10 mouse cellular contexts compared by ENCODE assay signal in the genomic region with DNA sequence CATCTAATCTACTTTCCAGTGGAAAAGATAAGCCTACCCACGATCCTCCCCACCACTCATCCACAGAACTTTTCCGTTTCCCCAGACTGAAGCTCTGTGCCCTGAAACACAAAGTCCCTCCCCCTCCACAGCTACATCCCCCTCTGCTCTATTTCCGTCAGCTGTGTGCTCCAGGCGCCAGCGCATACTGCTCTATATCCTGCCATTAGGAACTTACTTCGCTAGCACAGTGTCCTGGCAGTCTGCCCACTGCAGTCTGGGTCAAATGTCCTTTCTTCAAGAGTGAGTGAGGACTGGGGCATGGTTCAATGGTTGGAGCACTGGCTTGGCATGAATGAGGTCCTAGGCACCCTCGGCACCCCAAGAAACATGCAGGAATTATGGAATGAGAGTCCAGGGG. TPM values are rescaled to one million over a fixed set of nuclear protein-coding genes. Genes with fewer than 3 reads are reported as not detected.
DNase-seq lines count a peak whose midpoint lies in the region; ATAC-seq and TF ChIP-seq lines count a peak whose summit lies in the region.
"Had no signal": no experiment of that assay in that cellular context is flagged by ENCODE, and none has a peak within 500 bp of the region (broad histone marks: within the 10 kb centered on the region; RNA-seq: fewer than 3 reads in every experiment).

No protein-coding gene starts in this region.

- intact Hi-C loops in left cerebral cortex, postnatal 14 days (cut with DNase I): no loop called here
- intact Hi-C loops in heart, adult 2 months (cut with DNase I): no loop called here
- intact Hi-C loops in heart, postnatal 25 days (cut with DNase I): no loop called here
- intact Hi-C loops in left cerebral cortex, postnatal 25 days (cut with DNase I): loop anchor here (10.0 kb wide), 1 partner anchor 169 kb away; no protein-coding TSS in a partner anchor

- WGBS in heart, adult 2 months: 16% methylated on average over 7 of the region's 7 CpGs
- WGBS in liver, embryonic 13.5 days (ENCODE audit: insufficient replicate concordance): 45% methylated on average over 7 of the region's 7 CpGs
- 79% methylated on average over 7 of the region's 7 CpGs for WGBS in hindbrain, embryonic 12.5 days

- H3K9ac ChIP-seq in heart, adult 2 months (ENCODE audit: low read depth, low read length): no peak overlapping the region
- H3K9ac ChIP-seq in liver, embryonic 13.5 days: no peak overlapping the region
- H3K9ac ChIP-seq in hindbrain, embryonic 12.5 days: no peak overlapping the region
- H3K9ac ChIP-seq: liver, embryonic 14.5 days had no signal

- TF ChIP-seq EP300 in heart, adult 2 months (IDR thresholded peaks at IDR 0.05; ENCODE audit: insufficient read depth, low read depth, low read length): 0 out of 2 replicates have a peak, but pooled peaks have one; percentile 45

- TF ChIP-seq CTCF in heart, adult 2 months (IDR thresholded peaks at IDR 0.05): no peak

- DNase-seq in left cerebral cortex, postnatal 14 days (ENCODE audit: low spot score in 2 of 2): peak; percentile 57 to 58
- no peak for DNase-seq in left cerebral cortex, adult 11 months (ENCODE audit: low spot score)
- peak in 1 of 2 experiments; percentile 54 for DNase-seq in heart, adult 2 months
- peak; percentile 18 for DNase-seq in heart, postnatal 25 days (ENCODE audit: low spot score)
- no peak for DNase-seq in liver, embryonic 13.5 days
- DNase-seq in B cell, adult 2 months: no peak
- no peak for DNase-seq in left cerebral cortex, postnatal 25 days (ENCODE audit: low spot score in 2 of 2)

- TF ChIP-seq POLR2A in heart, adult 2 months (IDR thresholded peaks at IDR 0.05; ENCODE audit: insufficient read depth, low read depth, low read length): no peak

- ATAC-seq in liver, embryonic 13.5 days (ENCODE audit: low read depth): peak; percentile 41; the same call in 1 of the 2 replicates
- ATAC-seq in hindbrain, embryonic 12.5 days (ENCODE audit: low FRiP score): no peak

- no peaks in the 10 kb centered on the region for H3K36me3 ChIP-seq in heart, adult 2 months (ENCODE audit: control insufficient read depth, insufficient read depth, low read length)
- H3K36me3 ChIP-seq in liver, embryonic 13.5 days: no peaks in the 10 kb centered on the region
- no peaks in the 10 kb centered on the region for H3K36me3 ChIP-seq in hindbrain, embryonic 12.5 days
- H3K36me3 ChIP-seq: forebrain, embryonic 10.5 days had no signal

- H3K27ac ChIP-seq in heart, adult 2 months: no peak overlapping the region
- H3K27ac ChIP-seq in liver, embryonic 13.5 days: no peak overlapping the region
- no peak overlapping the region for H3K27ac ChIP-seq in hindbrain, embryonic 12.5 days
- H3K27ac ChIP-seq: forebrain, embryonic 10.5 days; liver, embryonic 14.5 days had no signal

- H3K9me3 ChIP-seq in liver, embryonic 13.5 days (replicated peaks): no peaks in the 10 kb centered on the region
- no peaks in the 10 kb centered on the region for H3K9me3 ChIP-seq in hindbrain, embryonic 12.5 days (replicated peaks)
- H3K9me3 ChIP-seq: forebrain, embryonic 10.5 days had no signal

- H3K4me3 ChIP-seq in heart, adult 2 months: no peak overlapping the region
- no peak overlapping the region for H3K4me3 ChIP-seq in liver, embryonic 13.5 days (replicated peaks)
- no peak overlapping the region for H3K4me3 ChIP-seq in hindbrain, embryonic 12.5 days
- H3K4me3 ChIP-seq: forebrain, embryonic 10.5 days had no signal

- H3K4me2 ChIP-seq in liver, embryonic 13.5 days: no peak overlapping the region
- H3K4me2 ChIP-seq in hindbrain, embryonic 12.5 days (replicated peaks): no peak overlapping the region

- H3K27me3 ChIP-seq in heart, adult 2 months (ENCODE audit: control insufficient read depth, insufficient read depth, low read length): no peaks in the 10 kb centered on the region
- H3K27me3 ChIP-seq in liver, embryonic 13.5 days: no peaks in the 10 kb centered on the region
- H3K27me3 ChIP-seq in hindbrain, embryonic 12.5 days: no peaks in the 10 kb centered on the region

- H3K79me2 ChIP-seq in heart, adult 2 months (replicated peaks; ENCODE audit: control insufficient read depth, insufficient read depth, low read length): no peaks in the 10 kb centered on the region

- no peaks in the 10 kb centered on the region for H3K4me1 ChIP-seq in heart, adult 2 months (ENCODE audit: control insufficient read depth, insufficient read depth, low read length)
- H3K4me1 ChIP-seq in liver, embryonic 13.5 days (replicated peaks): peaks cover 9% of the 10 kb centered on the region
- H3K4me1 ChIP-seq in hindbrain, embryonic 12.5 days: no peaks in the 10 kb centered on the region

RNA-seq across cellular contexts. Expression of a gene that starts 23.0 kb away (rescaled TPM):
- 10 to 100 TPM; 36.9 to 41.1 TPM for total RNA-seq in left cerebral cortex, postnatal 14 days (2021)
- 10 to 100 TPM; 23.6 to 27.8 TPM for total RNA-seq in heart, adult 2 months (2021)
- 55.5 and 77.5 TPM in 2 replicates for polyA plus RNA-seq in heart, adult 2 months (2012; rRNA removed)
- 10 to 100 TPM; 29.6 to 35.2 TPM for total RNA-seq in heart, postnatal 25 days (2021)
- polyA plus RNA-seq in liver, embryonic 13.5 days (2015; fragmentation: Nextera tagmentation; extraction: Ambion mirVana): 66.1 and 76.3 TPM in 2 replicates
- 28.6 and 29.7 TPM in 2 replicates for polyA plus RNA-seq in hindbrain, embryonic 12.5 days (2016; fragmentation: Nextera tagmentation; extraction: Ambion mirVana)
- 10 to 100 TPM; 24.6 to 28.9 TPM for total RNA-seq in left cerebral cortex, postnatal 25 days (2021)

RNA-seq across cellular contexts. Expression of a gene that starts 25.2 kb away (rescaled TPM):
- total RNA-seq in left cerebral cortex, postnatal 14 days (2021): under 1 TPM in 1 of 2 experiments, not detected in 1; 0.37 TPM
- under 1 TPM in 1 of 2 experiments, not detected in 1; 0.21 TPM for total RNA-seq in heart, adult 2 months (2021)
- polyA plus RNA-seq in heart, adult 2 months (2012; rRNA removed): 0.12 and 0.23 TPM in 2 replicates
- under 1 TPM in 1 of 2 experiments, not detected in 1; 0.22 TPM for total RNA-seq in heart, postnatal 25 days (2021)
- polyA plus RNA-seq in liver, embryonic 13.5 days (2015; fragmentation: Nextera tagmentation; extraction: Ambion mirVana): 0.10 and 0.21 TPM in 2 replicates
- polyA plus RNA-seq in hindbrain, embryonic 12.5 days (2016; fragmentation: Nextera tagmentation; extraction: Ambion mirVana): 0.58 and 0.82 TPM in 2 replicates
- under 1 TPM in 1 of 2 experiments, not detected in 1; 0.46 TPM for total RNA-seq in left cerebral cortex, postnatal 25 days (2021)

RNA-seq across cellular contexts. Expression of a gene that starts 26.1 kb away (rescaled TPM):
- 100 to 1,000 TPM; 752 to 821 TPM for total RNA-seq in left cerebral cortex, postnatal 14 days (2021)
- total RNA-seq in heart, adult 2 months (2021): 1,000 to 10,000 TPM in 1 of 2 experiments, 100 to 1,000 TPM in 1; 894 to 1,473 TPM
- polyA plus RNA-seq in heart, adult 2 months (2012; rRNA removed): 664 and 1,033 TPM in 2 replicates
- total RNA-seq in heart, postnatal 25 days (2021): 1,000 to 10,000 TPM in 1 of 2 experiments, 100 to 1,000 TPM in 1; 907 to 1,197 TPM
- 517 and 564 TPM in 2 replicates for polyA plus RNA-seq in liver, embryonic 13.5 days (2015; fragmentation: Nextera tagmentation; extraction: Ambion mirVana)
- polyA plus RNA-seq in hindbrain, embryonic 12.5 days (2016; fragmentation: Nextera tagmentation; extraction: Ambion mirVana): 1,117 and 1,167 TPM in 2 replicates
- 100 to 1,000 TPM; 810 to 811 TPM for total RNA-seq in left cerebral cortex, postnatal 25 days (2021)

Comparison
In these comparisons a context has a peak if more than half of its experiments do, and no peak if none do; other contexts are left out.
1. DNase-seq: peak in left cerebral cortex, postnatal 14 days (2 of 2) and heart, postnatal 25 days (single experiment); none in left cerebral cortex, adult 11 months (single experiment), liver, embryonic 13.5 days (single experiment), B cell, adult 2 months (0 of 2) and left cerebral cortex, postnatal 25 days (0 of 2).